Mouse (Mus musculus) naive thymus-derived CD4-positive, alpha-beta T cell, adult 2 months (primary cell): ENCODE data around the gene Rab22a.

Source experiments
- DNase-seq: peaks from one replicate; pipeline ENCODE4 v3.0.0-alpha.2; 2011; ENCODE audit warnings: low read depth

Gene Rab22a

DNA sequence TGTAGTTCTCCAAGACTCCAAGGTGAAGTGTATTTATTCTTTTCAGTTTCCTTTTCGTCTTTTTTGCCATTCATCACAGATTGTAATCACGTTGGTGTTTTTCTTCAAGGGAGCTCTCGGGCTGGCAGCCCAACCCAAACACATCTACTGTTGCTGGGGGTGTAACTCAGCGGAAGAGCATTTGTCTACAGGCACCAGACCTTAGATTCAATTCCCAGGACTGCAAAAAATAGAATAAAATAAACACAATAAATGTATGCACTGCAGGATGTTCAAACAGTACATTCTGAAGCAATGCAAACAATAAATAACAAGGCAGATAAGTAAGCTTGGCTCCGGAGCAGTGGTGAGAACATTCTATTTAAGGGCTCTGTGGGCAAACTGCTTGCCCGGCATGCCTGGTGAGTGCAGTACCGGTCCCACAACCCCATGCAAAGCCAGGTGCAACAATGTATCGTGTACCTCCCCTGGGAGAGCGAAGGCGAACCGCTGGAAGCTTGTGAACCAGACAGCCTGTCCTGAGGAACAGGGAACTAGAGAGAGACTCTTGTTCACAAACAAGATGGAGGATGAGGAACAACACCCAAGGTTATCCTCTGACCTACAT lies 62.8 kb downstream of the Rab22a start:
- no peak for DNase-seq

DNA sequence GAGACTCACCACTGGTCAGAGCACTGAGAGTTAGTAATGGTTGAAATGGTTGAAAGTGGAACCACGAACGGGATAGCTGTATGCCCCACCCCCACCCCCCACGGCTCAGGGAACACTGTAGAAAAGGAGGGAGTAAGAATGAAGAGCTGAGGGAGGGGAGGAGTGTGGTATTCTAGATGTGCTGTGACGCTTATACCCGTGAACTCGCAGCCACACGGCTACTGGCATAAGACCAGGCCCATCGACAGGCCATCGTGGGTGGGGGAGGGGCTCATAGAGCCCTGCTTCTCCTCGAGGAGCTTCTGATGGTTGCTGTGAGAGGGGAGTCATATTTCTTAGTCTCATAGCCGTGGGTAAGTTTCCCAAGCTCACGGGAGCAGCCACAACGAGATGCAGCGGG lies 64.8 kb downstream of the Rab22a start:
- DNase-seq = no peak

DNA sequence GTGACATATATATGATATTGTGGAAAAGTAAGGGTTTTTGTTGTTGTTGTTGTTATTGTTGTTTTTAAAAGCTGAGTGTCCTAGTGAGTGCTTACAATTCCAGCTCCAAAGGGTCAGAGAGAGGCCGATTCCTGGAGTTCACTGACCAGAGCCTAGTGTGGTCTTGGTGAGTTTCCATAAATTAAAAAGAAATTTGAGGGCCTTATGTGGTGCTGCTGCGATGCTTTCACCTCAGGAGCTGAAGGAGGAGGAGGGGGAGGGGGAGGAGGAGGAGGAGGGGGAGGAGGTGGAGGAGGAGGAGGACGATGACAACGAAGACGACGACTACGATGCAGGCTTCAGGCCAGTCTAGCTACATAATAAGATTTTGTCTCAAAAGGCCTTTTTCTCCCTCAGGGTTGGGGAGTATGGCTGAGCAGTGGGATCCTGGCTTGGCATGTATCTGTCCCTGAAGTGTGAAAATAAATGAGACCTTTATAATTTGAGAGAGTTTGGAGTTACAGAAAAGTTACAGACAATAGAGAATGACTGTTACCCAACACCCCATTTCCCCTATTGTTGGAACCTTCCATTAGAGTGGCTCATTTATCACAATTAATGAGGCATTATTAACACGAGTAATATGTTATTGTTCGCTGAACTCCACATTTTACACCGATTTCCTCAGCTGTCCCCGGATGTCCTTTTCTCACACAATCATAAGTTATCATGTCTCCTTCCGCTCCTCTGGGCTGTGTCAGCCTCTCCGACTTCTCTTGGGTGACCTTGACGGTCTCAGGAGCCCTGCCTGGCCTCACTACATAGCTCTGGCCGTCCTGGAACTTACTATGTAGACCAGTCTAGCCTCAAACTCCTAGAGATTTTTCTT lies 65.6 kb downstream of the Rab22a start:
- no peak for DNase-seq

DNA sequence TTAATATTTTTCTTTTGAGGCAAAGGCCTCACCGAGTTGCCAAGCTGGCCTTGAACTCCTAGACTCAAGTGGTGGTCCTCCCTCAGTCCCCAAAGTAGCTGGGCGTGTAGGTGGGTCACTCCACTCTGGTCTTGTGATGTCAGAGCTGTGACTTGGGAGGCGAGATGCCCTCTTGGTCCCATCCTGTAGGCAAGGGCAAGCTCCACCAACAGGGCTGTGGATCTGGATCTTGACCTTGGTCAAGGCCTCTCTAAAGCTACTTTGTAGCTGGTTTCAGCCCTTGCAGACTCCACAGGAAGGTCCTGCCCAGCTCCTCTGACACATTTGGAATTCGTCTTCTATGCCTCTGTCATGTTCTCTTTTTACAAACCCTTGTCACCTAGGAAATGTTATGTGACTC lies 66.3 kb downstream of the Rab22a start:
- DNase-seq = no peak

DNA sequence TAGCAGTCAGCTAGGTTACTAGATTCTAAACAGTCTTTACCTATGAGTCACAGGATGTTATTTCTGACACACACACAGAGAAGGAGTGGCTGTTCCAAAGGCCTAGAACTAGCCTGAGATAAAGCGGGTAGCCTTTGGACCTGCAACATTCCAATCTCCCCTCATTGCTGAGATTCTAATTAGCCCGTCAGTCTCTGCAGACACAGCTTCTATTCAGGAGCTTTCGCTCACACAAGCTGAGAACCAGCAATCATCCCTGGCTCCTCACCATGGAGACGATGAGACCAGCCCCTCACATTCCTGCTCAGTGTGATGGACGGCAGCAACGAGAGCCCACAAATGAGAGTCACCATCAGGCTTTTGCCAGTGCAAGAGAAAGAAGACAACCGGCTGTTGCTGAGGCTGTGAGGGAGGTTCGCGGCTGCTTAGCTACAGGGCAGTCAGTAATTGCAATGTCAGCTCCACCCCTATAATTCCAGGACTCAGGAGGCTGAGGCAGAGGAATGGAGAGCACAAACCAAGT lies 70.9 kb downstream of the Rab22a start:
- DNase-seq = no peak

DNA sequence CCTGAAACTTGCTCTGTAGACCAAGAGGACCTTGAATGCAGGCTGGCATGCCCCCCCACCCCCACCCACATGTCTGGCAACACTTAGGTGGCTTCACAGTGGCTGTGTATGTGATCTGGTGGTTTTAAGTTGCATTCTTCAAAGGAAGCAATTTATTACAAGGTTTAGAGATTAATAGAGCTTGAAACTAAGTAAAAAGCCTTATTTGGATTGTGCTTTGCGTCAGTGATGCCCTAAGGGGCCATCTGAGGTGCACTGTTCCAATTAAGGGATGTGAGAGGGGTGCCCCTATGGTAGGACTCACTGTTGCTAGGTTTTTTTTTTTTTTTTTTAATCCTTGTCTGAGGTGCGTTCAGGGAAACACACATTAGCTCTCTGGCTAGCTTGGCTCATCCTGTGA lies 74.9 kb downstream of the Rab22a start:
- DNase-seq = no peak

DNA sequence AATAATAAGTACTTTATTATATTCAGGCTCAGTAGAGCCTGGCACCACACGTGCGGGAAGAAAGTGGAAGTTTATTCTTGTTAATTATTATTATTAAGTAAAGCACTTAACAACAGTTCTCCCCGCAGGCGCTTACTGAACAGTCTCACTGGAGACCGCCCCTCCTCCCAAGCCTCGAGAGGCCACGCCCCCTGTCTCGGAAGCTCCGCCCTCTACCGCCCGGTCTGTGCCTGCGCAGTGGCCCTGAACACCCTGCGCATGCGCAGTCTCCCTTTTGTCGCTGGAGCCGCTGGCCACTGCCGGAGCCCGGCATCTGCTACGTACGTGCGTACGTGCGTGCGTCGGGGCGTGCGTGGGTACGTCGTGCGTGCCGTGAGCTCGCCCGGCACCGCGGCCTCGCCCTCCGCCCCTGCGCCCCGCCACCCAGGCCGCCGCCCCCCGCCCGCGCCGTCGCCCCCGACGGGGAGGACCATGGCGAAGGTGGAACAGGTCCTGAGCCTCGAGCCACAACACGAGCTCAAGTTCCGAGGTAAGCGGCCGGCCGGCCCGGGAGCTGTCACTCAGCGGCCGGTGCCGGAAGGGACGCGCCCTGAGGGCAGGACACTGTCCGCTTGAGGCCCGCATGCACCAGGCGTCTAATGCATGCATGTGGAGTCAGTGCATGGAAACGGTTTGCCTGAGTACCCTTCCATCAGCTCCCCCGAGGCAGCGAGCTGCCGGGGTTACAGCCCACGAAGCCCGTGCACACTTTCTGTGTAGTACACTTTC lies 77.8 kb downstream of the Rab22a start, which contains the start of gene Vapb:
Gene Vapb, plus strand, starts transcription at position 290 of the 768 bp plus-strand sequence.
- DNase-seq = peak; percentile 99

DNA sequence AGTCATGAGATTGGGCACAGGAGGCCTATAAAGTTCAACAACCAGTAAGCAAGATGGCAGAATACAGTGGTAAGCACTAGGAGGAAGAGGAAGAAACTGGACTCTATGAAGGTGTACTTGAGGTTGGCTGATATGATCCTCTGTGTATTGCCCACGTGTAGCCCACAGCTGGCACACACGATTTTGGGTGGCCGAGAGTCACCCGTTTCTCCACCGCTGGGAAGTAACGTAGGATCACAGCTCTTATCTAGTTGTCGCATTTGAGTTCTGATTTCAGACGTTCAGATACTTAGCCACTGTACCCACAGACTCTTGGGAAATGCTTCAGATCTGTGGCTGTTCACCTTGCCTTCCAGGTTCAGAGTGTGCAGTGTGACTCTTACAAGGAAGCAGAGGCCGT lies 78.7 kb downstream of the Rab22a start:
- DNase-seq = no peak

DNA sequence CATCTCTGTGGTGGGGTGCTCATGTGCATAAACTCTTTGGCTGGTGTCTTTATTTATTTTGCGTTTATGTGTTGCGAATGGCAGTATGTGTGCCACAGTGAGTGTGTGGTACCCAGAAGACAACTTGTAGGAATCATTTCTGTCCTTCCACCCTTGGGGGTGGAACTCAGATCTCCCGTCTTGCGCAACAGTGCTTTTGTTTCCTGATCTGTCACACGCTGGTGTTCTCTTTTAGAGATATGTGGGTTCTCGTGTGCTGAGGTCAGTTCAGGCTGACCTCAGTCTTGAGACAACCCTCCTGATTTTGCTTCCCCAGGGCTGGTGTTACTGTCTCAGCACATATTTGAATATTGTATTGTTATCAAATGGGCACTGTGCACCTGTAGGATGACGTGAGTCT lies 79.5 kb downstream of the Rab22a start:
- no peak for DNase-seq

DNA sequence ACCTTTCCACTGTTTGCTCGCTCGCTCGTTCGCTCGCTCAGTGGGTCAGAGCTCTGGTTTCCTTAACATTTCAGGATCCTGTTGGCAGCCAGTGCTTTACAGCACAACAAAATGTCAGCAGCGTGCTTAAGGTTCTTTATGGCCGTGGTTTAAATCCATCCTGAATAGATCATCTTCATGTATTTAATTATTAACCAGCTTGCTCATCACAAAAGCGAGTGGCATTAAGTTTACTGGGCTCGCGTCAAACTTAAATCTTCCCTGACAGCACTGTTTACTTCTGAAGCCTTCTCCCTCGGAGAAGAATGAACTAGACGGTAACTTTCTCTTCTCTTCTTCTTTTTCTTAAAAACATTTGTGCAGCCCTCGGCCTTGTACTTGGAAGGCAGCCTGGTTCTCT lies 82.5 kb downstream of the Rab22a start:
- no peak for DNase-seq

DNA sequence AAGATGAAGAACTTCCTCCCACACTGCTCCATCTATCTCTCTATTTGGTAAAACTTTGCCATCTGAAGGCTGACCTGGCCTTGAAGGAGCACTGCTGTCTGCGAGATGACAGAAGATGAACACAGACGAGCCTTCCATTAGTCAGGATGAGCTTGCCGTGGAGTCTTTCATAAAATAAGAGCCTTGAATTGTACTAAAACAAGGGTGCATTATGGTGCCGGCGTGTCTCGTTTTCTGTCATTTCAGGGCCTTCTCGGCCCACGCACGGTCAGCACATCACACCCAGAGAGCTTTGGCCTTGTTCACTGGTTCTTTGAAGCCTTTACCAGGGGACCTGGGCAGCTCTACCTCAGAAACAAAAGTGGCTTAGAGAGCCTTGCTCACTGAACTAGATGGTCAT lies 83.2 kb downstream of the Rab22a start:
- DNase-seq = no peak

DNA sequence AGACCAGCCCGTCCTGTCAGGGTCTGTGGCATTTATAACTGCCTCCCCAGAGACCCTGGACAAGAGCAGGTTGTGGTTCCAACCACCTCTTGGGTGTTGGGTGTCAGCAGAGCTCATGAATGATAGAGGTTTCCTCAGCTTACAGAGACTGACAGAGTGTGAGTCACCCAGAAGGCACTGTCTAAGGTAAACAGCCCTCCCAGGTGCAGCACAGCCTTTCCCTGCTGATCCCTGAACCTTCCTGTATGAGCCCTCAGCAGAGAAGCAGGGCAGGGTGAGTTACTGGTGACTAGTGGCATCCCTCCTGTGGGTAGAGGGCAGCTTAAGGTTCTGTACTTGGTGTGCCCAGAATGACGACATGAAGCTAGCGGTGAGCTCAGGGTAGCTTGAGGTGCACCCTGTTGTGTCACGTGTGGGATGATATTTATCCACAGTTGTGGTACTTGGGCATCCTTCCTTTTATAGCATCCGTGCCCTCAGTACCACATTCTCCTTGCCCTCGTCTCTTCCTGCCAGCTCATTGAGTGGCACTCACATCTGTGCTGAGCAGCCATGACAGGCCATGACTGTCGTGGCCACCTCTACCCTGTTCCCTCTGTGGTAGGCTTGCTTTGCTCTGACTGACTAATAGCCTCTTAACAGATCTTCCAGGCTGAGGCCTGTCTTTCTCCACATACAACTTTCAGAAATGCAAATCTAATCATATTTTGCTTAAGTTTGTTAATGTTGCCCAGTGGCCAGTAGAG lies 84.7 kb downstream of the Rab22a start:
- no peak for DNase-seq

DNA sequence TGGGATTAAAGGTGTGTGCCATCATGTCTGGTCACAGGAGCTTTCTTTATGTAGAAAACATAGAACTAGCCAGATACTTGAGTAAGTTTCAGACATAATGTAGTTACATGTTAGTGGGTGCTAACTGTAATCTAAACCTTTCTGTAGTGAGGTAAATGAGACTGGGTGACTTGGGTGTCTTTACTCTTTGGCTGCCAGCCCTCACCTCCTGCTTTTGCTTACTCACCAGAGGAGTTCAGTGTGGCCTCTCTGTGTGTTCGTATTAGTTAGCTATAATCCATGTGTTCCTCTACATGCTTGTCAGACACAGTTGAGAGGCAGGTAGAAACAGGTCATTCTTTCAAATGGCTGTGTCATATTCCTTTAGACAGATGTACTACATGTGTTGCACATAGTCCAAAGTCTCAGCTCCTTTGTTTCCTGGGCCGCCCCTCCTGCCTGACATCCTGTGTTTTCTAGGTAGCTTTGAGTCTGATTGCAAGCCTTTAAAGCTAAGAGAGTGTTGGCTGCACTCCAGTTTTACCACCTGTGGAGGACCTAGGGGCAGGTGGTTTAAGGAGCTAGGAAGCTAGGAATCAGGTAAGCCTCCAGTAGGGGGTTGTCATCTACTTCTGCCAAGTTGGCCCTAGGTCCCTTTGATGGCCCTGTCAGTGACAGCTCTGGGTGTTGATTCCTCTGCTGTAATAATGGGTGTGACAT lies 89.5 kb downstream of the Rab22a start:
- DNase-seq = peak; percentile 38

DNA sequence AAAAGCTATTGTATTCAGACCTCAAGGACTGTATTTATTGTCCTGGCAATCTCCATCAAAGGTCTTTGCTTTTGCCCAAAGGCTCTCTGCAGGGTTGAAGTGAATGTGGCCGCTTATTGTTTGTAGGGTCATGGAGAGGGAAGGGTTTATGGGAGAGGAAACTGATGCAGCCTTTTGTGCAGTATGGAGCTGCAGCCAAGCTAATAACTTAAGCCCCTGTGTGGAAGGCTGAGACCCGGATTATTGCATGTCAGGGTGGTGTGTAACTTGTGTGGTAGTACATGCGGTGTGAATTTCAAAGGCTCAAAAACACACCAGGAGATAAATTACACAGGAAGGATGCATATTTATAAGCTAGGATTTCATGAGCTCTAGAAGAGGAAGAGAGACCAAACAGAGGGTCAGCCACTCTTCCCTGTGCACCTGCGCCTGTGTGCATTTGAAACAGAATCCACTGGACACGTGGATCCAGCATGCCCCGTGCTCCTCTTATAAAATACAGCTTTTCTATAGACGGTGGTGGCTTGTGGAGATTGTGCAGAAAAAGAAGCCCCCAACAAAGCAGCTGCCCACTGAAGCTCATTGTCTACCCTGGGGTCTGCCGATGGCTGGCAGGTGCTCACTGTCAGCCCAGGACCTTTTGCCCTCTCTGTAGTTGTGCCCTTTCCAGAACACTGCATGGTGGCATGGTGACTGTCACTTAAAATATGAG lies 96.0 kb downstream of the Rab22a start:
- no peak for DNase-seq
